Mouse (Mus musculus) limb, embryonic 12.5 days (tissue): ENCODE measurements around the gene Krtap27-1. TPM values are rescaled to one million over a fixed set of nuclear protein-coding genes. Genes with fewer than 3 reads are reported as not detected.

ENCODE experiments used
- ATAC-seq: fragments of 200-750 bp; cut with Nextera tagmentation; 2 replicates; pipeline ENCODE4 v1.8.0; 2017; ENCODE audit warnings: low read depth, moderate TSS enrichment; ENCODE audit not compliant: insufficient number of reproducible peaks, insufficient read depth, low FRiP score, low TSS enrichment
- H3K27ac ChIP-seq: fragments of 300-500 bp; sonication (generic); 2 replicates; pipeline ENCODE4 v1.5.1; 2016; ENCODE audit warnings: mild to moderate bottlenecking, moderate library complexity
- H3K27me3 ChIP-seq: fragments of 300-500 bp; sonication (generic); 2 replicates; pipeline ENCODE4 v1.6.1; 2016; ENCODE audit warnings: mild to moderate bottlenecking, moderate library complexity
- H3K36me3 ChIP-seq: fragments of 300-500 bp; sonication (generic); 2 replicates; pipeline ENCODE4 v1.6.1; 2016; ENCODE audit warnings: mild to moderate bottlenecking, moderate library complexity
- H3K4me1 ChIP-seq: fragments of 300-500 bp; sonication (generic); replicated peaks from 2 replicates; pipeline ENCODE4 v1.6.1; 2016
- H3K4me2 ChIP-seq: fragments of 300-500 bp; sonication (generic); 2 replicates; pipeline ENCODE4 v1.6.1; 2016; ENCODE audit warnings: mild to moderate bottlenecking, moderate library complexity
- H3K4me3 ChIP-seq: fragments of 300-500 bp; sonication (generic); replicated peaks from 2 replicates; pipeline ENCODE4 v1.5.1; 2016; ENCODE audit warnings: mild to moderate bottlenecking
- H3K9ac ChIP-seq: fragments of 300-500 bp; sonication (generic); replicated peaks from 2 replicates; pipeline ENCODE4 v1.6.1; 2016; ENCODE audit warnings: mild to moderate bottlenecking, moderate library complexity
- H3K9me3 ChIP-seq: fragments of 300-500 bp; sonication (generic); 2 replicates; pipeline ENCODE4 v1.6.1; 2016; ENCODE audit warnings: mild to moderate bottlenecking, moderate library complexity
- WGBS: fragments of 180-500 bp; shearing (Covaris S2); methylation state at CpG from one replicate; pipeline ENCODE4 v1.1.7; 2016; 5-methylcytosine and 5-hydroxymethylcytosine counted together
- polyA plus RNA-seq: library from polyadenylated mRNA; unstranded; fragments of >200 nt; fragmentation: Nextera tagmentation; extraction: Ambion mirVana; gene quantifications from 2 replicates; pipeline ENCODE4 v1.2.1, GENCODE M21; 2016

The Krtap27-1 gene
- polyA plus RNA-seq, 1 experiment from 2014 or later, result not detected

DNA sequence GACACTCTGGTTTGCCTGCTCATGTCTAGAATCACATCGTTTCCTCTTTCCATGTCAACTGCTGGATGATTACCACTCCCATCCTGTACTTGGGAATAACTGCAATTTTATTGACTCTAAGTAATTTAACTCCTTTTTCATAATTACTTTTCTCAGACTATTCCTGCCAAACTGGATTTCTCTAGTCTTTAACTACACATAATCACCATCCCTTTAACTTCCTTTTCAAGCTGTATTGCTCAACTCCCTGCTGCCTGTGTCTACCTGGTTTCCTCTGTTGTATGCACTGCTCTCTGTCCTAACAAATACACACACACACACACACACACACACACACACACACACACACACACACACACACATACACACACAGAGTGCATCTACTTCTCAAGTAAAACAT lies 20.4 kb downstream of the Krtap27-1 start:
- Histone ChIP-seq H3K27me3 (no peaks in the 10 kb centered on the region), H3K9ac (no peak overlapping the region), H3K4me2 (no peak overlapping the region), H3K36me3 (no peaks in the 10 kb centered on the region), H3K27ac (no peak overlapping the region), H3K4me3 (no peak overlapping the region), H3K4me1 (no peaks in the 10 kb centered on the region), H3K9me3 (no peaks in the 10 kb centered on the region)
- no peak for ATAC-seq
- 66% methylated on average over 1 of the region's 1 CpGs for WGBS

DNA sequence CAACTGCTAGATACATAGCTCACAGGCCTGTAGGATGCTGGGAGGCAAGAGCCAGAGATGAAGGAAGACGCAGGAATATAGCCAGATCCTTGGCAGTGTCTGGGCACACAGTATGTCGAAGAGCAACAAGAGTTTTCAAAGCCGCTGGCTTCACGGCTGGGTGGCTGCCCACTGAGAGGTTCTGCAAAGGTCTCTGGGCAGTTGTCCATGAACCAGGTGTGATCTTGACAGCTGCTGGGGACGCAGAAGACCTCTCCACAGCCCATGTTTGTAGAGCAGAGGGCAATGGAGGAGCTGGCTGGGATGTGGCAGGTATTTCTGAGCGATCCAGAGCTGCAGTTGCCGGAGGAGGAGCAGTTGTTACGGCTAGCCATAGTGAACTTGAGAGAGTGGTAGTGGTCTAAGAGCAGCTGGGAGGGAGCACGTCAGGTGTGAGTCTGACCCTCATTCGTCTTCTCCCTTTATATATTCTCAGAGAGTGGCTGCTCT lies 24.1 kb downstream of the Krtap27-1 start, which contains the start of gene Krtap26-1:
Gene Krtap26-1 (minus strand): TSS at position 439 of the 489 bp plus-strand sequence.
- 85% methylated on average over 10 of the region's 10 CpGs for WGBS
- Histone ChIP-seq H3K27me3 (no peaks in the 10 kb centered on the region), H3K4me3 (no peak within 1 kb of the TSS), H3K27ac (no peak within 1 kb of the TSS), H3K36me3 (no peaks in the 10 kb centered on the region), H3K4me2 (no peak within 1 kb of the TSS), H3K9ac (no peak within 1 kb of the TSS), H3K9me3 (no peaks in the 10 kb centered on the region), H3K4me1 (no peaks in the 10 kb centered on the region)
- no peak for ATAC-seq

DNA sequence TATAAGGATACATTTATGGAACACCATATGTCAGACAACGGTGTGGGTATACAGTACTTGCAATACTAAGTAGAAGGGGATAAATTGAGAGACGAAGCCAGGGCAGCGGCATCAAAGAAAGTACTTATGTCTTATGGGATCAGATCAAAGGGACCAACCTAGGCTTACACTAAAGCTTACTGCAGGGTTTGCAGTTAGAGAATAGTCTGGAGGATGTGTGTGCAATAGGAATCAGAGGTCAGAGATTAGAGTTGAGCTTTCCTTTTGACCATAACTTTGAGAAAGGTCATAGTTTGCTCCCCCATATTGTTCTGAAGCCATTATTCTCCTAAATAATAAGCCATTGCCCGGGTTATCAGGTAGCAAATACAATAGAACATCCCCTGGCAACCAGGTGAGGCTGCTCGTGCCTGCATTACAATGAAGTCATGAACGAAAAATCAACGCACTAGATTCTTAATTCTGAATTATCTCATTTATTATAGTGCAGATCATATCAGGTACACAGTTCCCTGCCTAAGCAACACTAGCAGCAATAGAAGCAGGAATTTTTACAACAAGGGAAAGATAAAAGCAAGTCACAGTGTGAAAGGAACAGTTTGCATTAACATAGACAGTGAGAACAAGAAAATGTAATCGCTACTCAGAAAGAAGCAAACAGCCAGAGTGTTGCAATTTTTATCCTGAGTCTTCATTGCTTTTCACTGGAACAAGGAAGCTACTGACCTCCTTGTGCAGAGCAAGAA lies 24.9 kb downstream of the Krtap27-1 start:
- Histone ChIP-seq H3K4me2 (no peak overlapping the region), H3K9me3 (no peaks in the 10 kb centered on the region), H3K27ac (no peak overlapping the region), H3K9ac (no peak overlapping the region), H3K36me3 (no peaks in the 10 kb centered on the region), H3K27me3 (no peaks in the 10 kb centered on the region), H3K4me1 (no peaks in the 10 kb centered on the region), H3K4me3 (no peak overlapping the region)
- no peak for ATAC-seq
- 78% methylated on average over 8 of the region's 8 CpGs for WGBS

DNA sequence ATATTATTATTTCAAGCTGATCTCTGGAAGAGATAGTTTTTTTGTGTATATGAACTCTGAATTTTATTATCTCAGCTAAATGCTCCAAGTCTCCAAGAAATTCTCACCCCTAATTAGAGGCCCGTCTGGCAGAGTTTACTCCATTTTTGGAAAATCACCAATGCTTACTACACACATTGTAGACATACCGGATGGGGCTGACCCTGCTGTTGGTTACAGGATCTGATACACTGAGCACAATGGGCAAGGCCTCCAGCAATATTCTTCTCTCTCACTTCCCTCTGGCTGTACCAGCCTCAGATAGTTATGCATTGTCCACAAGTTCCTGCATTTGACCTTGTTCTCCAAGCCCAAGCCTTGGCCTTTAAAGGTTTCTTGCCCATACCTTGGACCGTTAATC lies 31.4 kb downstream of the Krtap27-1 start:
- no peak overlapping the region for H3K4me2 ChIP-seq
- 84% methylated on average over 3 of the region's 3 CpGs for WGBS
- ATAC-seq, result no peak
- no peak overlapping the region for H3K4me3 ChIP-seq
- no peaks in the 10 kb centered on the region for H3K4me1 ChIP-seq
- H3K27ac ChIP-seq, result no peak overlapping the region
- no peaks in the 10 kb centered on the region for H3K27me3 ChIP-seq
- no peaks in the 10 kb centered on the region for H3K36me3 ChIP-seq
- no peak overlapping the region for H3K9ac ChIP-seq
- no peaks in the 10 kb centered on the region for H3K9me3 ChIP-seq

DNA sequence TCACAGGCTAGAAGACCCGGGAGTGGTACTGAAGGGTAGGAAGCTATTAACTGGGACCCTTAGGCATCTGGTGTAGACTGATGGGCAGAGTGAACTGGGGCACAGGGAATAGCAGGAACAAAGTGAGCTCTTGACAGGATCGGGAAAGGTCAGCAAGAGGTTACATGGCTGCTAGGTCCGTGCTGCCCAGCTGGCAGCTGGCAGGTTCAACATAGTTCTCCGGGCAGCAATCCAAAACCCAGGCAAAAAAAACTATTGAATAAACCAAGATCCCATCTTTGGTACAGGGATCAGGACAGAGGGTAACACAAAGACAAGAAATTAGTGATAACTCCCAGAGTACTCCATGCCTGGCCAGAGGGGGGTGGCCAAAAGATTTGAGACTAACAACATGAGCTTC lies 36.3 kb downstream of the Krtap27-1 start:
- 31% methylated on average over 4 of the region's 4 CpGs for WGBS
- ATAC-seq, result no peak
- H3K36me3 ChIP-seq, result no peaks in the 10 kb centered on the region

DNA sequence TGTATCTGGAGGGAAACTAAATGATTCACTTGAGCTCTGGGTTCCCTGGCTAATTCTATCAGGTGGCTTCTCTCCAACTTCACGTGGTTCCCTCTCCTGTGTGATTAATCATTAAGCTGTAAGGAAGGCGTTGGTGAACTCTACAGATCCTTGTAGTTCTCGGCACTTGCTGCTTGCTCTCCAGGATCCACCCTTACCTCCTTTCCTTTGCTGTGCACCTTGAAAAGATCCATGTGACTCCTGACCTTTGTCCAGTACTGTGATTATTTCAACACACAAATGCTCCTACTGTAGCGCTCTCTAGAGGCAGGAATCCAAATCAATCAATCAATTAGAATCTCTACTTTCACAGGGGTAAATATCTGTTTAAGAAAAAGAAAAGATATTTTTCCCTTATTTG lies 40.0 kb downstream of the Krtap27-1 start:
- no peaks in the 10 kb centered on the region for H3K27me3 ChIP-seq
- no peaks in the 10 kb centered on the region for H3K4me1 ChIP-seq
- ATAC-seq, result no peak
- no peaks in the 10 kb centered on the region for H3K36me3 ChIP-seq
- 78% methylated on average over 4 of the region's 4 CpGs for WGBS
- no peak overlapping the region for H3K4me2 ChIP-seq
- no peak overlapping the region for H3K9ac ChIP-seq
- no peak overlapping the region for H3K4me3 ChIP-seq
- H3K27ac ChIP-seq, result no peak overlapping the region
- H3K9me3 ChIP-seq, result no peaks in the 10 kb centered on the region

More for the DNA sequence above, 36.3 kb downstream of the Krtap27-1 start:
- Histone ChIP-seq H3K27me3 (no peaks in the 10 kb centered on the region), H3K4me3 (no peak overlapping the region), H3K9me3 (no peaks in the 10 kb centered on the region), H3K4me2 (no peak overlapping the region), H3K4me1 (no peaks in the 10 kb centered on the region), H3K27ac (no peak overlapping the region), H3K9ac (no peak overlapping the region)

DNA sequence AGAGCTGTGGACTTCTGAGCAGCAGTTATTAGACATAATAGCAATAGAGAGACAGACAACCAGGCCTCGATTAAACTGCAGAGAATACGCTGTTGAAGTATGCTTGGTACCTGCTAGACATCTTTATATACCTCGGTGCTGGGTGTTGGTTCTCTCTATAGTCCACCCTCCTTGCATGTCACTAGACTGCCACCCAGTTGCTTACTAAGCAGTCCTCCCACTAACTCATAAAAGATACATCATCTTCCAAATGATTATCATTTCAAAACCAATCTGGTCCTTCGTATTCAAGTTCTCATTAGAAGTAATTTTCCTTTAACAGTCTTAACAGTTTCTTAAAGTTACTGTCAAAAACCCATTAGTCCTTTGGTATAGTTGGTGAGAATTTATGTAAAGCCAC lies 43.9 kb downstream of the Krtap27-1 start, which contains the start of gene 2310079G19Rik:
Gene 2310079G19Rik (minus strand): TSS at position 101 of the 400 bp plus-strand sequence.
- ATAC-seq, result no peak
- H3K9me3 ChIP-seq, result no peaks in the 10 kb centered on the region
- H3K27me3 ChIP-seq, result no peaks in the 10 kb centered on the region
- no peak within 1 kb of the TSS for H3K9ac ChIP-seq
- H3K27ac ChIP-seq, result no peak within 1 kb of the TSS
- H3K4me3 ChIP-seq, result no peak within 1 kb of the TSS
- 95% methylated on average over 4 of the region's 4 CpGs for WGBS
- H3K36me3 ChIP-seq, result no peaks in the 10 kb centered on the region
- H3K4me1 ChIP-seq, result no peaks in the 10 kb centered on the region
- no peak within 1 kb of the TSS for H3K4me2 ChIP-seq

Other genes with a start within 250 kb of the Krtap27-1 start
- not detected in 2 replicates for gene Cldn17, start 164.7 kb downstream of the Krtap27-1 start, polyA plus RNA-seq
- gene Cldn8, start 108.5 kb downstream of the Krtap27-1 start, polyA plus RNA-seq, result 2.8 and 3.6 TPM in 2 replicates
- not detected in 2 replicates for gene Krtap24-1, start 59.4 kb downstream of the Krtap27-1 start, polyA plus RNA-seq
- not detected in 2 replicates for gene 2310079G19Rik, start 44.0 kb downstream of the Krtap27-1 start, polyA plus RNA-seq
- gene Krtap26-1, start 23.9 kb downstream of the Krtap27-1 start, polyA plus RNA-seq, result not detected in 2 replicates
- not detected in 2 replicates for gene 2310061N02Rik, start 36.3 kb upstream of the Krtap27-1 start, polyA plus RNA-seq
- not detected in 2 replicates for gene Krtap13-1, start 57.2 kb upstream of the Krtap27-1 start, polyA plus RNA-seq
- gene Krtap13, start 80.0 kb upstream of the Krtap27-1 start, polyA plus RNA-seq, result not detected in 2 replicates
- not detected in 2 replicates for gene 2310034C09Rik, start 87.2 kb upstream of the Krtap27-1 start, polyA plus RNA-seq
- gene 2310057N15Rik, start 102.5 kb upstream of the Krtap27-1 start, polyA plus RNA-seq, result not detected in 2 replicates
- gene Gm5965, start 106.2 kb upstream of the Krtap27-1 start, polyA plus RNA-seq, result not detected in 2 replicates
- not detected in 2 replicates for gene Gm20741, start 140.5 kb upstream of the Krtap27-1 start, polyA plus RNA-seq
- 0.25 and 0.26 TPM in 2 replicates for gene Krtap15, start 148.5 kb upstream of the Krtap27-1 start, polyA plus RNA-seq
- not detected in 2 replicates for gene Krtap14, start 154.5 kb upstream of the Krtap27-1 start, polyA plus RNA-seq
- not detected in 2 replicates for gene Krtap19-1, start 197.7 kb upstream of the Krtap27-1 start, polyA plus RNA-seq
- gene Krtap19-2, start 202.6 kb upstream of the Krtap27-1 start, polyA plus RNA-seq, result not detected in 2 replicates
- gene Krtap19-3, start 206.4 kb upstream of the Krtap27-1 start, polyA plus RNA-seq, result not detected in 2 replicates
- not detected in 2 replicates for gene Krtap19-4, start 213.4 kb upstream of the Krtap27-1 start, polyA plus RNA-seq
- not detected in 2 replicates for gene Krtap19-5, start 224.8 kb upstream of the Krtap27-1 start, polyA plus RNA-seq